Mouse (Mus musculus) liver, embryonic 14.5 days (tissue): ENCODE results near the gene Rab14. TPM values are rescaled to one million over a fixed set of nuclear protein-coding genes. Genes with fewer than 3 reads are reported as not detected.

Source experiments
- ATAC-seq: fragments of 200-750 bp; cut with Nextera tagmentation; 2 replicates; pipeline ENCODE4 v1.8.0; 2017; ENCODE audit warnings: moderate number of reproducible peaks, mild to moderate bottlenecking, moderate library complexity; ENCODE audit not compliant: insufficient read depth
- DNase-seq, 3 experiments: peaks; one replicate each; pipeline ENCODE4 v3.0.0-alpha.2; 2012 to 2013; ENCODE audit warnings: low read depth in 3 of 3, low spot score in 3 of 3
- H3K27ac ChIP-seq: fragments of 300-500 bp; sonication (generic); 2 replicates; pipeline ENCODE4 v1.5.1; 2014; ENCODE audit warnings: moderate library complexity, mild to moderate bottlenecking, control low read depth, inconsistent platforms
- H3K27me3 ChIP-seq: fragments of 300-500 bp; sonication (generic); 2 replicates; pipeline ENCODE4 v1.6.1; 2014; ENCODE audit warnings: mild to moderate bottlenecking, low read length, moderate library complexity; ENCODE audit not compliant: control insufficient read depth, insufficient read depth
- H3K36me3 ChIP-seq: fragments of 300-500 bp; sonication (generic); replicated peaks from 2 replicates; pipeline ENCODE4 v1.6.1; 2014; ENCODE audit warnings: low read depth; ENCODE audit not compliant: control insufficient read depth, insufficient read depth
- H3K4me1 ChIP-seq, 2 experiments: fragments of 200-500 bp in 1 of 2; fragments of 300-500 bp in 1 of 2; sonication (generic) in 1 of 2; replicated peaks; 2 replicates each; pipeline ENCODE4 v1.6.1; 2012 to 2014; ENCODE audit warnings: antibody characterized with exemption in 1 of 2, inconsistent platforms in 1 of 2, low read length in 1 of 2; ENCODE audit not compliant: control insufficient read depth in 2 of 2, insufficient read depth in 2 of 2
- H3K4me2 ChIP-seq: fragments of 300-500 bp; sonication (generic); 2 replicates; pipeline ENCODE4 v1.6.1; 2014; ENCODE audit warnings: low read depth, mild to moderate bottlenecking, control low read depth, moderate library complexity
- H3K4me3 ChIP-seq, 2 experiments: fragments of 200-500 bp in 1 of 2; fragments of 300-500 bp in 1 of 2; sonication (generic) in 1 of 2; 2 replicates each; pipeline ENCODE4 v1.5.1; 2012 to 2014; ENCODE audit warnings: low read depth in 2 of 2, low read length in 2 of 2, mild to moderate bottlenecking in 2 of 2, control low read depth in 1 of 2, inconsistent platforms in 1 of 2, moderate library complexity in 1 of 2; ENCODE audit not compliant: insufficient read depth in 1 of 2
- H3K9ac ChIP-seq: fragments of 300-500 bp; sonication (generic); replicated peaks from 2 replicates; pipeline ENCODE4 v1.6.1; 2014; ENCODE audit warnings: mild to moderate bottlenecking, control low read depth, moderate library complexity
- H3K9me3 ChIP-seq: fragments of 300-500 bp; sonication (generic); 2 replicates; pipeline ENCODE4 v1.6.1; 2016; ENCODE audit warnings: low read length, mixed read lengths; ENCODE audit not compliant: control insufficient read depth
- CTCF ChIP-seq: IDR thresholded peaks from 2 replicates; pipeline ENCODE4 v1.5.1; 2016; ENCODE audit warnings: antibody characterized with exemption, low read depth, control low read depth
- EP300 ChIP-seq: IDR thresholded peaks from 2 replicates; pipeline ENCODE4 v1.6.1; 2016; ENCODE audit warnings: antibody characterized with exemption, low read depth
- whole genome bisulfite sequencing: fragments of 180-500 bp; shearing (Covaris S2); extraction: QIAGEN DNeasy Blood & Tissue Kit; methylation state at CpG from one replicate; pipeline ENCODE4 v1.1.7; 2014; ENCODE audit not compliant: insufficient replicate concordance; 5-methylcytosine and 5-hydroxymethylcytosine counted together
- polyA plus RNA-seq, 2 experiments: library from polyadenylated mRNA; depleted of rRNA in 1 of 2; stranded (reverse) in 1 of 2; unstranded in 1 of 2; fragments of >200 nt; fragmentation: Nextera tagmentation in 1 of 2; extraction: Ambion mirVana in 1 of 2; gene quantifications; 2 replicates each; pipeline versions ENCODE4 v1.2.1 to v1.2.3; 2012 to 2014

Rab14 gene
- polyA plus RNA-seq, 2 experiments, result 35.3 to 81.1 TPM

DNA sequence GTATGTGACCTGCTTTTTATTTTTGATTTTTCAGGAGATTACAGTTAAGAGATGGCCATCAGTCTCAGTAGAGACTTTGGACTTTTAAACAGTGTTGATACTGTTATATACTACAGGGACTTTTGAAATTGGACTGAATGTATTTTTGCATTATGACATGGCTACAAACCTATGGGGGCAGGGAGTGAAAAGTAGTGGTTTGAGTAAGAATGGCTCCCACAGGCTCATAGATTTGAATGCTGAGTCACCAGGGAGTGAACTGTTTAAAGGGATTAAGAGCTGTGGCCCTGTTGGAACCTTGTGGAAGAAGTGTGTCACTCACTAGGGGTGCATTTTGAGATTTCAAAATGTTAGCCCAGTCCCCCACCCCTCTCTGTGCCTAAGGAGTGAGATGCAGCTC lies 2.8 kb upstream of the Rab14 start:
- Histone ChIP-seq H3K4me3 (no peak overlapping the region), H3K9ac (no peak overlapping the region), H3K27ac (no peak overlapping the region), H3K27me3 (no peaks in the 10 kb centered on the region), H3K4me2 (no peak overlapping the region), H3K9me3 (no peaks in the 10 kb centered on the region), H3K4me1 (peaks cover 7 to 10% of the 10 kb centered on the region in 2 experiments), H3K36me3 (no peaks in the 10 kb centered on the region; the same call in 1 of the 2 replicates)
- TF ChIP-seq CTCF (no peak), EP300 (no peak)
- DNase-seq, result no peak
- ATAC-seq, result no peak

DNA sequence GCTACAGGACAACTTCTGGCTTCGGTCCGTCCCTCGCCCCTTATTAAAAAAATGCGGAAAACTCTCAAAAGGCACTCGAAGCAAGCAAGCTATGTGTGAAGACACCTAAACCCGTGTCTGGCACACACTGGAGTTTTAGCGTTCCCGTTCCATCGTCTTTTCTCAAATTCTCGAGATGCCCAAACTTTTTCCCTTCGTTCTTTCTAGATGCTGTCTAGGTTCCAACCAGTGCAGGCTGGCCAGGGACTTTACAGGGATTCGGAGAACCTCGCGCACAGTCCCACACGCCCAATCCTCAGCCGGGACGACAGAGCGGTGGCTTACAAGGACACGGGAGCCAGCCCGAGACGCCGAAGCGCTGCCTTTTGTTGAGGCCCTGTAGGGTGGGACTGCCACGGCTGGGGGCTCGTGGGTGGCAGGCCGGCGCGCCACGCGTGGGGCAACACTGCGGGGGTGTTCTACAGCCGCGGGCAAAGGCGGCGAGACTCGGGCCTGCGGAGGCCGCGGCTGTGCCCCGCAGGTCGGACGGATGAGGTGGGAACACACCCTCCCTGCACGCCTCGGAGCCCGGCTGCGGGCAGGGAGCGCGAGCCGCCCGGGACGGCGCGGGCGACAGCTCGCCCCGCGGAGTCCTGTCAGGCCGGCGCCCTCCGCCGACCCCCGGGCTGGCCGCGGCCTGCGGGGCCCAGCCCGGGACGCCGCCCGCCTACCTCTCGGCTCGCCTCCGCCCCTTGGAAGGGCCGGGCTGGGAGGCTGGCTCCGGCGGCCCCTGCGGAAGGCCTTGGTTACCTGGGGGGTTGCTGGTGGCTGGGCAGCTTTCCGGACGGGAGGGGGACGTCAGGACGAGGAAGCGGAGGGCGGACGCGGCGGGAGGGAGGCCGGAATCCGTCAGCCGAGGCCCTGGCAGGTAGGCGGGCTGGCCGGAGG lies 686 bp downstream of the Rab14 start:
- TF ChIP-seq CTCF (no peak), EP300 (no peak)
- WGBS, result under 1% methylated on average over 78 of the region's 90 CpGs
- H3K9ac ChIP-seq, result peak overlapping the region; percentile 99
- peak; percentile 73 for ATAC-seq
- no peaks in the 10 kb centered on the region for H3K27me3 ChIP-seq
- peak in 1 of 3 experiments; percentile 39 for DNase-seq
- H3K27ac ChIP-seq, result peak overlapping the region; percentile 87
- no peaks in the 10 kb centered on the region for H3K9me3 ChIP-seq
- H3K4me2 ChIP-seq, result peak overlapping the region; percentile 98
- peak overlapping the region; percentile 86 to 100 for H3K4me3 ChIP-seq
- H3K36me3 ChIP-seq, result peaks cover 6% of the 10 kb centered on the region
- H3K4me1 ChIP-seq, result peaks cover 8 to 13% of the 10 kb centered on the region in 2 experiments

DNA sequence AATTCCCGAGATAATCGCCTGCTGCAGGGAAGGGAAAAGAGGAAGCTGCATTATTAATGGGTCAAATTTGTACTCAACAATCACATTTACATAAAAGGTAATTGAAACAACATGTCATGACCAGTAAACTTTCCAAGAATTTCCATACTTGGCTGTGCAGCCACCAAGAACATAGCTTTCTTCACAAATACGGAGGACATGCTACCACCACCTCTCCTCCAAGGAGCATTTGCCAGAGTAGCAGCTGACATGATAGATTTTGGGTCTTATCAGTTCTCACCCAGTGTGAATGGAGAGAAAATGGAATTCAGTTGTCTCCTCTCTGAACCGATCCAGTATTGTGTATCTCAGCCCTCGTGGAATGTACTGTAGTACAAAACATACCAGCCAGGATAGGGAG lies 1.4 kb downstream of the Rab14 start:
- H3K27me3 ChIP-seq, result no peaks in the 10 kb centered on the region
- WGBS, result 4% methylated on average over 5 of the region's 5 CpGs
- H3K4me2 ChIP-seq, result peak overlapping the region; percentile 98
- H3K9me3 ChIP-seq, result no peaks in the 10 kb centered on the region
- H3K27ac ChIP-seq, result peak overlapping the region; percentile 87
- H3K9ac ChIP-seq, result peak overlapping the region; percentile 99
- DNase-seq, result no peak
- peaks cover 8 to 13% of the 10 kb centered on the region in 2 experiments for H3K4me1 ChIP-seq
- TF ChIP-seq CTCF (no peak), EP300 (no peak)
- peak overlapping the region; percentile 86 to 100 for H3K4me3 ChIP-seq
- peaks cover 6% of the 10 kb centered on the region for H3K36me3 ChIP-seq
- ATAC-seq, result no peak

DNA sequence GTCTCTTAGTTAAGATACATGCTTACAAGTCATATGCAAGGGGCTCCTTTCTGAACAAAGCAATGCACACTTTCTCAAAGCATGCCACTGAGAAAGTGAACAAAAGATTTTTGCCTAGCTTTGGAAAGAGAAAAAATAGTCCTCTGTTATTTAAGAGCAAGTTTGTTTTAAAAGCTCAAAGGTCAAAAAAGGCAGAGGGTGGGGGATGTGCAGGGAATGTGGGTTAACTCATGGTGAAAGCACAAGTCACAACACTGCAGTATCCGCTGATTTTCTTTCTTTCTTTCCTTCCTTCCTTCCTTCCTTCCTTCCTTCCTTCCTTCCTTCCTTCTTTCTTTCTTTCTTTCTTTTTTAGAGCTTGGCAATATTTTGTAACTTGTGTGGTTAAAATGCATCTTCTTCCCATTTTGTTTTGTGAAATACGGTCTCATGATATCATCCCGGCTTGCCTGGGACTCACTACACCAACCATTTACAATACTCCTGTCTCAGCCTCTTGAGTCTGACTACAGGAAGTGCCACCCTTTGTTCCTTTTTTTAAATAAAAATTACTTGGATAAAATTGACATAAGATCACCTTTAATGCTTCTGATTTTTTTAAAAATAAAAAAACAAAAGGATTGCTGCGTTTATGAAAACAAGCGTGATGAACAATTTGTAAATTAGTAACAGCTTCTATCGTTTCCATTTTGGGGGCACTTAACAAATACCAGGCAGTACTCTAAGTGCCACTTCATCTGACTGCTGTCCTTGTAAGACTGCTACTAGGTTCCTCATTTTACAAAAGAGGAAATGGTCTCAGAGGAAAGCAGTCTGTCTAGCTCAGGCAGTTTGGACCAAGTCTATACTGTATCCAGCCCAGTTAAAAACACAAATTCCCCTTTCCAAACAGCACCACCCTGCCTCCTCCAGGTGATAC lies 5.0 kb downstream of the Rab14 start:
- Histone ChIP-seq H3K9me3 (no peaks in the 10 kb centered on the region), H3K4me1 (peaks cover 6 to 11% of the 10 kb centered on the region in 2 experiments), H3K36me3 (peaks cover 13% of the 10 kb centered on the region), H3K27me3 (no peaks in the 10 kb centered on the region), H3K9ac (no peak overlapping the region), H3K27ac (no peak overlapping the region; the same call in 1 of the 2 replicates), H3K4me3 (no peak overlapping the region), H3K4me2 (peak overlapping the region; percentile 3)
- ATAC-seq, result no peak
- 20% methylated on average over 6 of the region's 6 CpGs for WGBS
- TF ChIP-seq EP300, result no peak
- no peak for TF ChIP-seq CTCF
- DNase-seq, result no peak
